Mouse (Mus musculus): ENCODE results near the gene Nedd1.

DNA sequence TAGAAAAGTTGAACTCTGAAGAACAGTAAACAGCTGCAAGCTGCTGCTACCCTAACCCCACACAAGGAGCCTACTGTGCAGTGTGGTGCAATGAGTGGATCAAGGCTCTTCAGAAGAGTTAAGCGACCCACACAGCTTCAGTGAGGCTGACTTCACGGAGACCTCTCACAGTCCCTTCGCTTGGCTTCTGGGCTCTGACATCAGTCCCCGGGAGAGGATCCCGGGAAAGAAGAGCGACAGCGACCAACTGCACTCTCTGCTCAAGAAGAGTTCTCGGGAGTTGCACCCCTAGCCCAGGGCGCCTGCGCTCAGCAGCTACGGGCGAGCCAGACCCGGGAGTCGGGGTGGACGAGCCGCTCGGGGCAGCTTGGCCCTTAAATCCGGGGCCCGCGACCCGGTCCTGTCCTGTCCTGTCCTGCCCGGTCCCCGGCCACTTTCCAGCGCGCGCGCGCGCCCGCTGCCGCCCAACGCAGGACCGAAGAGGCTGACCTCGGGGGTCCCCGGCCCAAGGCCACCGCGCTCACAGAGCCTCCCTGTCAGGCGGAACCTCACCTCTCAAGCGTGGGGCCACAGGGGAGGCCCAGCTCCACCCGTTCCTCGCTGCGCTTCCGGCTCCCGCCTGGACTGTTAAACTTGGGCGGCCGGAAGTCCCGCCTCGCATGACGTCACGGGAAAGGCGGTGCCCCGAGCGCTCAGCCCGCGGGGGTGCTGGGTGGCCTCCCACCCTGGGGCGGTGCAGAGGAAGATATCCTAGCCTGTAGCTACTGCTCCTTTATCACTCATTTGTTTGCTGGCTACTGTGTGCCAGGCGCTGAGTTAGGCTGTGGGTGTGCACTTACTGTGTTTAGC, at the start of gene Nedd1:
- TF ChIP-seq POLR2A (IDR thresholded peaks at IDR 0.05; ENCODE audit: insufficient read depth, low read length) (no peak), EP300 (IDR thresholded peaks at IDR 0.05; ENCODE audit: insufficient read depth, low read depth, low read length) (no peak)

Measured in ES-Bruce4 (cell line).